Mouse (Mus musculus): ENCODE data around the gene Hsf5.

Gene Hsf5

GRCm38 (mm10) chr11:87639206-87639605 is 22.2 kb downstream of the Hsf5 start:
- DNase-seq (ENCODE audit: low read depth, low spot score), result peak; percentile 35

GRCm38 (mm10) chr11:87642865-87643264 is 25.9 kb downstream of the Hsf5 start:
- no peak for DNase-seq (ENCODE audit: low read depth, low spot score)

GRCm38 (mm10) chr11:87654693-87655092 is 37.7 kb downstream of the Hsf5 start:
- no peak for DNase-seq (ENCODE audit: low read depth, low spot score)

- DNase-seq (ENCODE audit: low read depth, low spot score), result no peak
Measured at GRCm38 (mm10) chr11:87659216-87659615, 42.3 kb downstream of the Hsf5 start.

GRCm38 (mm10) chr11:87662407-87662806 is 45.4 kb downstream of the Hsf5 start, which contains the start of gene Rnf43:
Rnf43 (plus strand) TSS chr11:87662722.
- peak; percentile 75 for DNase-seq (ENCODE audit: low read depth, low spot score)

- DNase-seq (ENCODE audit: low read depth, low spot score), result no peak
Measured at GRCm38 (mm10) chr11:87662822-87663221, 45.9 kb downstream of the Hsf5 start.

- DNase-seq (ENCODE audit: low read depth, low spot score), result no peak
Measured at GRCm38 (mm10) chr11:87663948-87664347, 47.0 kb downstream of the Hsf5 start.

- no peak for DNase-seq (ENCODE audit: low read depth, low spot score)
Measured at GRCm38 (mm10) chr11:87664521-87664920, 47.6 kb downstream of the Hsf5 start.

- DNase-seq (ENCODE audit: low read depth, low spot score), result no peak
Measured at GRCm38 (mm10) chr11:87665224-87665623, 48.3 kb downstream of the Hsf5 start.

- no peak for DNase-seq (ENCODE audit: low read depth, low spot score)
Measured at GRCm38 (mm10) chr11:87665658-87666057, 48.7 kb downstream of the Hsf5 start.

- no peak for DNase-seq (ENCODE audit: low read depth, low spot score)
Measured at GRCm38 (mm10) chr11:87666256-87667035, 49.5 kb downstream of the Hsf5 start.

GRCm38 (mm10) chr11:87667107-87668090 is 50.4 kb downstream of the Hsf5 start:
- no peak for DNase-seq (ENCODE audit: low read depth, low spot score)

- no peak for DNase-seq (ENCODE audit: low read depth, low spot score)
Measured at GRCm38 (mm10) chr11:87673282-87673681, 56.3 kb downstream of the Hsf5 start.

GRCm38 (mm10) chr11:87675606-87676005 is 58.6 kb downstream of the Hsf5 start:
- DNase-seq (ENCODE audit: low read depth, low spot score), result no peak

- no peak for DNase-seq (ENCODE audit: low read depth, low spot score)
Measured at GRCm38 (mm10) chr11:87677756-87678155, 60.8 kb downstream of the Hsf5 start.

- no peak for DNase-seq (ENCODE audit: low read depth, low spot score)
Measured at GRCm38 (mm10) chr11:87678545-87678944, 61.6 kb downstream of the Hsf5 start.

GRCm38 (mm10) chr11:87678976-87679375 is 62.0 kb downstream of the Hsf5 start:
- no peak for DNase-seq (ENCODE audit: low read depth, low spot score)

GRCm38 (mm10) chr11:87680786-87681185 is 63.8 kb downstream of the Hsf5 start:
- DNase-seq (ENCODE audit: low read depth, low spot score), result no peak

- no peak for DNase-seq (ENCODE audit: low read depth, low spot score)
Measured at GRCm38 (mm10) chr11:87682096-87682495, 65.1 kb downstream of the Hsf5 start.

GRCm38 (mm10) chr11:87682838-87683571 is 66.0 kb downstream of the Hsf5 start:
- no peak for DNase-seq (ENCODE audit: low read depth, low spot score)

GRCm38 (mm10) chr11:87686407-87686806 is 69.4 kb downstream of the Hsf5 start:
- DNase-seq (ENCODE audit: low read depth, low spot score), result no peak
